Mouse (Mus musculus) embryonic facial prominence, embryonic 13.5 days (tissue): ENCODE results near the gene Ptp4a2. TPM values are rescaled to one million over a fixed set of nuclear protein-coding genes. Genes with fewer than 3 reads are reported as not detected.

Source experiments
- ATAC-seq: fragments of 200-750 bp; cut with Nextera tagmentation; 2 replicates; pipeline ENCODE4 v1.8.0; 2017; ENCODE audit warnings: low read depth; ENCODE audit not compliant: insufficient number of reproducible peaks, insufficient read depth, low FRiP score, low TSS enrichment
- H3K27ac ChIP-seq: fragments of 300-500 bp; sonication (generic); 2 replicates; pipeline ENCODE4 v1.5.1; 2015; ENCODE audit warnings: moderate library complexity, mild to moderate bottlenecking, inconsistent platforms
- H3K27me3 ChIP-seq: fragments of 300-500 bp; sonication (generic); 2 replicates; pipeline ENCODE4 v1.6.1; 2015; ENCODE audit warnings: mild to moderate bottlenecking, inconsistent platforms
- H3K36me3 ChIP-seq: fragments of 300-500 bp; sonication (generic); 2 replicates; pipeline ENCODE4 v1.6.1; 2015; ENCODE audit warnings: mild to moderate bottlenecking, inconsistent platforms
- H3K4me1 ChIP-seq: fragments of 300-500 bp; sonication (generic); 2 replicates; pipeline ENCODE4 v1.6.1; 2015; ENCODE audit warnings: inconsistent platforms
- H3K4me2 ChIP-seq: fragments of 300-500 bp; sonication (generic); 2 replicates; pipeline ENCODE4 v1.6.1; 2015; ENCODE audit warnings: moderate library complexity, mild to moderate bottlenecking, inconsistent platforms
- H3K4me3 ChIP-seq: fragments of 300-500 bp; sonication (generic); 2 replicates; pipeline ENCODE4 v1.5.1; 2015; ENCODE audit warnings: mild to moderate bottlenecking, inconsistent platforms
- H3K9ac ChIP-seq: fragments of 300-500 bp; sonication (generic); 2 replicates; pipeline ENCODE4 v1.6.1; 2015; ENCODE audit warnings: mild to moderate bottlenecking, inconsistent platforms
- H3K9me3 ChIP-seq: fragments of 300-500 bp; sonication (generic); 2 replicates; pipeline ENCODE4 v1.6.1; 2016; ENCODE audit warnings: inconsistent platforms
- WGBS: fragments of 180-500 bp; shearing (Covaris S2); methylation state at CpG from one replicate; pipeline ENCODE4 v1.1.7; 2015; ENCODE audit warnings: mixed read lengths; 5-methylcytosine and 5-hydroxymethylcytosine counted together
- polyA plus RNA-seq: library from polyadenylated mRNA; unstranded; fragments of >200 nt; fragmentation: Nextera tagmentation; extraction: Ambion mirVana; gene quantifications from 2 replicates; pipeline ENCODE4 v1.2.1, GENCODE M21; 2015

The Ptp4a2 gene
- polyA plus RNA-seq, 1 experiment from 2014 or later = 318 TPM

- Histone ChIP-seq H3K9ac (no peak overlapping the region), H3K4me2 (no peak overlapping the region), H3K36me3 (no peaks in the 10 kb centered on the region), H3K9me3 (no peaks in the 10 kb centered on the region), H3K27ac (no peak overlapping the region), H3K27me3 (no peaks in the 10 kb centered on the region), H3K4me3 (no peak overlapping the region), H3K4me1 (peaks cover 35% of the 10 kb centered on the region)
- WGBS = 72% methylated on average over 3 of the region's 3 CpGs
- ATAC-seq = no peak
These were observed 17.1 kb downstream of the Ptp4a2 start for GRCm38 (mm10) chr4:129828081-129828480.

- no peaks in the 10 kb centered on the region for H3K36me3 ChIP-seq
- 72% methylated on average over 1 of the region's 1 CpGs for WGBS
- no peak overlapping the region for H3K9ac ChIP-seq
- H3K4me2 ChIP-seq = no peak overlapping the region
- no peak for ATAC-seq
- no peaks in the 10 kb centered on the region for H3K27me3 ChIP-seq
- no peak overlapping the region for H3K4me3 ChIP-seq
- H3K27ac ChIP-seq = no peak overlapping the region
- no peaks in the 10 kb centered on the region for H3K9me3 ChIP-seq
- H3K4me1 ChIP-seq = peaks cover 38% of the 10 kb centered on the region
These were observed 18.8 kb downstream of the Ptp4a2 start for GRCm38 (mm10) chr4:129829799-129830198.

GRCm38 (mm10) chr4:129830343-129830944 is 19.4 kb downstream of the Ptp4a2 start:
- H3K27me3 ChIP-seq = no peaks in the 10 kb centered on the region
- H3K4me1 ChIP-seq = peaks cover 42% of the 10 kb centered on the region
- no peak overlapping the region for H3K27ac ChIP-seq
- H3K4me3 ChIP-seq = no peak overlapping the region
- H3K9me3 ChIP-seq = no peaks in the 10 kb centered on the region
- no peak overlapping the region for H3K4me2 ChIP-seq
- no peak for ATAC-seq
- no peaks in the 10 kb centered on the region for H3K36me3 ChIP-seq
- WGBS = 92% methylated on average over 8 of the region's 8 CpGs
- no peak overlapping the region for H3K9ac ChIP-seq

- peaks cover 33% of the 10 kb centered on the region for H3K4me1 ChIP-seq
- H3K27ac ChIP-seq = no peak overlapping the region
- no peak overlapping the region for H3K4me2 ChIP-seq
- no peak for ATAC-seq
- H3K4me3 ChIP-seq = no peak overlapping the region
- peaks cover 3% of the 10 kb centered on the region; the same call in 1 of the 2 replicates for H3K36me3 ChIP-seq
- WGBS = 79% methylated on average over 6 of the region's 6 CpGs
- no peaks in the 10 kb centered on the region for H3K27me3 ChIP-seq
- no peak overlapping the region for H3K9ac ChIP-seq
- no peaks in the 10 kb centered on the region for H3K9me3 ChIP-seq
These were observed 23.6 kb downstream of the Ptp4a2 start for GRCm38 (mm10) chr4:129834581-129834980.

- no peak overlapping the region for H3K9ac ChIP-seq
- no peaks in the 10 kb centered on the region for H3K27me3 ChIP-seq
- 92% methylated on average over 7 of the region's 7 CpGs for WGBS
- H3K9me3 ChIP-seq = no peaks in the 10 kb centered on the region
- peaks cover 31% of the 10 kb centered on the region for H3K4me1 ChIP-seq
- H3K27ac ChIP-seq = no peak overlapping the region
- peaks cover 8% of the 10 kb centered on the region for H3K36me3 ChIP-seq
- no peak overlapping the region for H3K4me3 ChIP-seq
- ATAC-seq = no peak
- no peak overlapping the region for H3K4me2 ChIP-seq
These were observed 24.3 kb downstream of the Ptp4a2 start for GRCm38 (mm10) chr4:129835296-129835695.

GRCm38 (mm10) chr4:129839866-129840555 is 29.0 kb downstream of the Ptp4a2 start:
- no peaks in the 10 kb centered on the region for H3K9me3 ChIP-seq
- H3K9ac ChIP-seq = no peak overlapping the region
- H3K27me3 ChIP-seq = no peaks in the 10 kb centered on the region
- no peak overlapping the region for H3K4me2 ChIP-seq
- H3K4me1 ChIP-seq = 0 out of 2 replicates have a peak, but pooled peaks cover 4% of the 10 kb centered on the region
- H3K36me3 ChIP-seq = peaks cover 53% of the 10 kb centered on the region
- WGBS = 82% methylated on average over 7 of the region's 7 CpGs
- H3K4me3 ChIP-seq = no peak overlapping the region
- H3K27ac ChIP-seq = no peak overlapping the region
- no peak for ATAC-seq

- Histone ChIP-seq H3K4me3 (no peak overlapping the region), H3K36me3 (peaks cover 80% of the 10 kb centered on the region), H3K4me2 (no peak overlapping the region), H3K9ac (no peak overlapping the region), H3K4me1 (no peaks in the 10 kb centered on the region), H3K27me3 (no peaks in the 10 kb centered on the region), H3K9me3 (no peaks in the 10 kb centered on the region), H3K27ac (no peak overlapping the region)
- ATAC-seq = no peak
- 85% methylated on average over 9 of the region's 9 CpGs for WGBS
These were observed 35.8 kb downstream of the Ptp4a2 start for GRCm38 (mm10) chr4:129846823-129847222.

- no peak for ATAC-seq
- no peaks in the 10 kb centered on the region for H3K9me3 ChIP-seq
- WGBS = 35% methylated on average over 2 of the region's 2 CpGs
- H3K36me3 ChIP-seq = peaks cover 50% of the 10 kb centered on the region
- no peak overlapping the region for H3K9ac ChIP-seq
- no peak overlapping the region for H3K27ac ChIP-seq
- H3K4me1 ChIP-seq = 0 out of 2 replicates have a peak, but pooled peaks cover 3% of the 10 kb centered on the region
- no peaks in the 10 kb centered on the region for H3K27me3 ChIP-seq
- no peak overlapping the region for H3K4me2 ChIP-seq
- H3K4me3 ChIP-seq = no peak overlapping the region
These were observed 39.5 kb downstream of the Ptp4a2 start for GRCm38 (mm10) chr4:129850491-129850890.

GRCm38 (mm10) chr4:129851861-129852260 is 40.8 kb downstream of the Ptp4a2 start:
- H3K4me1 ChIP-seq = 0 out of 2 replicates have a peak, but pooled peaks cover 8% of the 10 kb centered on the region
- H3K9me3 ChIP-seq = no peaks in the 10 kb centered on the region
- H3K4me3 ChIP-seq = no peak overlapping the region
- no peak overlapping the region for H3K27ac ChIP-seq
- H3K27me3 ChIP-seq = no peaks in the 10 kb centered on the region
- 78% methylated on average over 3 of the region's 3 CpGs for WGBS
- no peak overlapping the region for H3K9ac ChIP-seq
- peaks cover 36% of the 10 kb centered on the region for H3K36me3 ChIP-seq
- no peak overlapping the region for H3K4me2 ChIP-seq
- ATAC-seq = no peak

- ATAC-seq = no peak
- 82% methylated on average over 2 of the region's 2 CpGs for WGBS
- Histone ChIP-seq H3K4me3 (no peak overlapping the region), H3K9me3 (no peaks in the 10 kb centered on the region), H3K27ac (no peak overlapping the region), H3K9ac (no peak overlapping the region), H3K36me3 (peaks cover 27% of the 10 kb centered on the region), H3K4me2 (no peak overlapping the region), H3K27me3 (no peaks in the 10 kb centered on the region), H3K4me1 (0 out of 2 replicates have a peak, but pooled peaks cover 8% of the 10 kb centered on the region)
These were observed 42.0 kb downstream of the Ptp4a2 start for GRCm38 (mm10) chr4:129853053-129853452.

- no peak overlapping the region for H3K9ac ChIP-seq
- H3K27me3 ChIP-seq = no peaks in the 10 kb centered on the region
- H3K27ac ChIP-seq = no peak overlapping the region
- no peak overlapping the region for H3K4me2 ChIP-seq
- H3K9me3 ChIP-seq = no peaks in the 10 kb centered on the region
- 0 out of 2 replicates have a peak, but pooled peaks cover 8% of the 10 kb centered on the region for H3K4me1 ChIP-seq
- no peak overlapping the region for H3K4me3 ChIP-seq
- no peak for ATAC-seq
- H3K36me3 ChIP-seq = peaks cover 18% of the 10 kb centered on the region
- 98% methylated on average over 3 of the region's 3 CpGs for WGBS
These were observed 43.0 kb downstream of the Ptp4a2 start for GRCm38 (mm10) chr4:129853996-129854395.

GRCm38 (mm10) chr4:129854615-129855014 is 43.6 kb downstream of the Ptp4a2 start:
- Histone ChIP-seq H3K36me3 (peaks cover 16% of the 10 kb centered on the region), H3K4me2 (no peak overlapping the region), H3K4me1 (0 out of 2 replicates have a peak, but pooled peaks cover 8% of the 10 kb centered on the region), H3K9me3 (no peaks in the 10 kb centered on the region), H3K9ac (no peak overlapping the region), H3K27me3 (no peaks in the 10 kb centered on the region), H3K27ac (no peak overlapping the region), H3K4me3 (no peak overlapping the region)
- no peak for ATAC-seq
- 88% methylated on average over 3 of the region's 3 CpGs for WGBS
